Mouse (Mus musculus) lung, adult 18-20 months (tissue): ENCODE measurements at regions not wholly inside any gene's neighbourhood (a gene's known extent, or its start where the extent isn't known, plus 50 kb on each side); places are given as distances from the start of the nearest gene placed in this dataset.

Experiments used
- DNase-seq, 2 experiments: peaks; one replicate each; pipeline ENCODE4 v3.0.0; 2022; ENCODE audit warnings: mixed read lengths in 2 of 2

GRCm38 (mm10) chr2:115520413-115521139, 60.9 kb upstream of the BC052040 start:
- DNase-seq = no peak

DNA sequence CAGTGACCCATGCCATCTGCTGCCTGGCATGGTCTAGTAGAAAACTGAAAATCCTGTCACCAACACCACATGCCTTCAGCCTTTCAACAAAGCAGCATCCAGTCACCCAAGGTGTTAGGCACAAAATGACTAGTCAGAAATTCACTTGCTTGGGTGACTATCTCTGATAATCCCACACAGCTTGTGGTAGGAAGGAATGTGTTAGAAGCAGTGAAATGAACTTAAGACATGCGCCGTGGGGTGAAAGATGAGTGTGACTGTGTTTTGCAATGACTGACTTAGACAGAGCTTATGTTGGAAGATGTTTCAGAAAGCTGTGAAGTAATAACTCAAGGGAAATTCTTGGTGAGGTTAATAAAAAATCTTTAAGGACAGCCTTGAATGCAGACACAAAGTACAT, 51.6 kb upstream of the BC052040 start:
- no peak for DNase-seq
